Mouse (Mus musculus): ENCODE results near the gene Prx.

The Prx gene

GRCm38 (mm10) chr7:27522967-27523366 lies 23.8 kb downstream of the Prx start, which contains the start of gene Hipk4:
Gene Hipk4, plus strand, starts transcription at chr7:27523267.
- no peak for DNase-seq (ENCODE audit: low read depth)

- DNase-seq (ENCODE audit: low read depth), result no peak
Observed at GRCm38 (mm10) chr7:27523805-27524204, 24.7 kb downstream of the Prx start.

GRCm38 (mm10) chr7:27526039-27526827 lies 27.1 kb downstream of the Prx start:
- DNase-seq (ENCODE audit: low read depth), result peak; percentile 90

GRCm38 (mm10) chr7:27529070-27529469 lies 29.9 kb downstream of the Prx start:
- no peak for DNase-seq (ENCODE audit: low read depth)

GRCm38 (mm10) chr7:27530937-27531336 lies 31.8 kb downstream of the Prx start:
- DNase-seq (ENCODE audit: low read depth), result no peak

GRCm38 (mm10) chr7:27531707-27532106 lies 32.6 kb downstream of the Prx start:
- no peak for DNase-seq (ENCODE audit: low read depth)

- DNase-seq (ENCODE audit: low read depth), result no peak
Observed at GRCm38 (mm10) chr7:27532480-27533050, 33.4 kb downstream of the Prx start.

- DNase-seq (ENCODE audit: low read depth), result no peak
Observed at GRCm38 (mm10) chr7:27535386-27535785, 36.3 kb downstream of the Prx start.

- DNase-seq (ENCODE audit: low read depth), result no peak
Observed at GRCm38 (mm10) chr7:27536618-27537017, 37.5 kb downstream of the Prx start.

- DNase-seq (ENCODE audit: low read depth), result no peak
Observed at GRCm38 (mm10) chr7:27537998-27538397, 38.9 kb downstream of the Prx start.

GRCm38 (mm10) chr7:27538797-27539196 lies 39.7 kb downstream of the Prx start:
- no peak for DNase-seq (ENCODE audit: low read depth)

GRCm38 (mm10) chr7:27540521-27540920 lies 41.4 kb downstream of the Prx start:
- peak; percentile 42 for DNase-seq (ENCODE audit: low read depth)

GRCm38 (mm10) chr7:27540935-27541334 lies 41.8 kb downstream of the Prx start:
- DNase-seq (ENCODE audit: low read depth), result no peak

GRCm38 (mm10) chr7:27541431-27541830 lies 42.3 kb downstream of the Prx start:
- DNase-seq (ENCODE audit: low read depth), result peak; percentile 96

- no peak for DNase-seq (ENCODE audit: low read depth)
Observed at GRCm38 (mm10) chr7:27541922-27542321, 42.8 kb downstream of the Prx start.

- peak; percentile 90 for DNase-seq (ENCODE audit: low read depth)
Observed at GRCm38 (mm10) chr7:27542392-27543033, 43.4 kb downstream of the Prx start.

- no peak for DNase-seq (ENCODE audit: low read depth)
Observed at GRCm38 (mm10) chr7:27543065-27543464, 43.9 kb downstream of the Prx start.

GRCm38 (mm10) chr7:27543851-27544250 lies 44.7 kb downstream of the Prx start:
- DNase-seq (ENCODE audit: low read depth), result no peak

GRCm38 (mm10) chr7:27544675-27545370 lies 45.7 kb downstream of the Prx start:
- peak; percentile 93 for DNase-seq (ENCODE audit: low read depth)

GRCm38 (mm10) chr7:27549597-27549996 lies 50.5 kb downstream of the Prx start:
- no peak for DNase-seq (ENCODE audit: low read depth)

GRCm38 (mm10) chr7:27552070-27552469 lies 52.9 kb downstream of the Prx start:
- DNase-seq (ENCODE audit: low read depth), result peak; percentile 39

- DNase-seq (ENCODE audit: low read depth), result peak; percentile 97
Observed at GRCm38 (mm10) chr7:27552931-27553513, 53.9 kb downstream of the Prx start, which contains the start of the genes Pld3 and 2310022A10Rik. Gene Pld3, minus strand, starts transcription at chr7:27553218. Gene 2310022A10Rik, plus strand, starts transcription at chr7:27553233.

Measured in induced T-regulatory cell, adult 2 months (primary cell).